Mouse (Mus musculus) small intestine, adult 2 months (tissue): ENCODE measurements around the gene Csrnp1. TPM values are rescaled to one million over a fixed set of nuclear protein-coding genes. Genes with fewer than 3 reads are reported as not detected.
"Not testable (repeated sequence)": the region's sequence is repeated elsewhere in the genome, so short reads cannot be mapped to it uniquely, and the experiment has no call there.

Source experiments
- H3K27ac ChIP-seq: fragments of 200-500 bp; 2 replicates; pipeline ENCODE4 v1.5.1; 2012; ENCODE audit warnings: low read depth, low read length, control low read depth, inconsistent platforms; ENCODE audit not compliant: insufficient read depth
- H3K27me3 ChIP-seq: fragments of 200-500 bp; 2 replicates; pipeline ENCODE4 v1.6.1; 2012; ENCODE audit warnings: mild to moderate bottlenecking, moderate library complexity, low read length, inconsistent platforms; ENCODE audit not compliant: control insufficient read depth, insufficient read depth
- H3K36me3 ChIP-seq: fragments of 200-500 bp; 2 replicates; pipeline ENCODE4 v1.6.1; 2012; ENCODE audit warnings: mild to moderate bottlenecking, low read length, control low read depth, inconsistent platforms; ENCODE audit not compliant: control insufficient read depth, insufficient read depth
- H3K4me1 ChIP-seq: fragments of 200-500 bp; 2 replicates; pipeline ENCODE4 v1.6.1; 2012; ENCODE audit warnings: low read length, inconsistent platforms, mixed read lengths; ENCODE audit not compliant: control insufficient read depth, insufficient read depth, insufficient read length
- H3K4me3 ChIP-seq: fragments of 200-500 bp; 2 replicates; pipeline ENCODE4 v1.5.1; 2012; ENCODE audit warnings: low read depth, mild to moderate bottlenecking, control low read depth, inconsistent platforms, low read length, moderate library complexity
- CTCF ChIP-seq: fragments of 200-500 bp; IDR thresholded peaks from 2 replicates; pipeline ENCODE4 v1.5.1; 2012; ENCODE audit warnings: low read depth, mild to moderate bottlenecking, control low read depth, inconsistent platforms, low read length, moderate library complexity, mixed read lengths; ENCODE audit not compliant: insufficient replicate concordance, insufficient read length; ENCODE audit errors: extremely low read depth
- POLR2A ChIP-seq: fragments of 200-500 bp; IDR thresholded peaks from 2 replicates; pipeline ENCODE4 v1.6.1; 2012; ENCODE audit warnings: low read depth, mild to moderate bottlenecking, control low read depth, inconsistent platforms, low read length, moderate library complexity
- WGBS: fragments of 180-500 bp; shearing (Covaris S2); methylation state at CpG from one replicate; pipeline ENCODE4 v1.1.7; 2018; 5-methylcytosine and 5-hydroxymethylcytosine counted together
- polyA plus RNA-seq: library from polyadenylated mRNA; depleted of rRNA; stranded (reverse); fragments of >200 nt; gene quantifications from 2 replicates; pipeline ENCODE4 v1.2.3, GENCODE M21; 2012

The Csrnp1 gene
- polyA plus RNA-seq, 1 experiment: 28.3 TPM

DNA sequence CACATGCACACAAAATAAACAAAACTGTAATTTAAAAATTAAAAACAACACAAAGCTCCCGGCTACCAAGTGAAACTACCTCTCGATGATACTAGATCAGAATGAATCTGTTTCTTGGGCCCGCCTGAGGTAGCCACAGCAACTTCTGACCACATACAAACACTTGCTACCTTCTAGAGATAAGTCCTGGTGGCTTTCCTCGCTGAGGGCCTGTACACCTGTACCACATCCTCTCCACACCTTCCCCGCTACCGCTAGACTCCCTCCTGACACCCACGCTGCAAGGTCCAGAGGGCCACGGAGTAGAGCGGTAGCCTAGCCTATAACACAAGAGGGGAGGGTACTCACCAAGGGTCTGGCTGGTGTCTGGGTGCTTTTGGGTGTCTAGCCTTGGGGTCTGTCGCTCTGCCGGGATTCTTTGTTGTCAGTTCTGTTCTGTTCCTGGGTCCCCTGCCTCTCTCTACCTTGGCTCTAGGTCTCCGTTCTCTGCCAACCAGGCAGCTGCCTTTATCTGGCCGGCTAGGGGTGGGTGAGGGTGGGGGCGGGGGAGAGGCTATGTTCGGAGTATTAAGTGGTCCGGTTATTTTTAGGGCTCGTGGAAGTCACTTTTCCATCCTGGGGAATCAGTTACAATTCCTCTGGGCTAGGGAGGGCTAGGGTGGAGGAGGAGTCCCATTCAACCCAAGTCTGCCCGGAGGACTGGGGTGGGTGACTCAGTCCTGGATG lies 38.8 kb upstream of the Csrnp1 start, which contains the start of gene Xirp1:
Gene Xirp1, minus strand, starts transcription at position 513 of the 726 bp plus-strand sequence.
- Histone ChIP-seq H3K4me1 (no peaks in the 10 kb centered on the region), H3K4me3 (no peak within 1 kb of the TSS), H3K27me3 (no peaks in the 10 kb centered on the region), H3K27ac (no peak within 1 kb of the TSS), H3K36me3 (no peaks in the 10 kb centered on the region)
- TF ChIP-seq POLR2A (no peak), CTCF (no peak)
- WGBS: 79% methylated on average over 18 of the region's 18 CpGs

GRCm38 (mm10) chr9:120021164-120021563 lies 36.7 kb upstream of the Csrnp1 start:
- Histone ChIP-seq H3K27me3 (no peaks in the 10 kb centered on the region), H3K27ac (no peak overlapping the region), H3K36me3 (no peaks in the 10 kb centered on the region), H3K4me1 (no peaks in the 10 kb centered on the region), H3K4me3 (no peak overlapping the region)
- WGBS: 59% methylated on average over 5 of the region's 5 CpGs
- TF ChIP-seq POLR2A (no peak), CTCF (no peak)

DNA sequence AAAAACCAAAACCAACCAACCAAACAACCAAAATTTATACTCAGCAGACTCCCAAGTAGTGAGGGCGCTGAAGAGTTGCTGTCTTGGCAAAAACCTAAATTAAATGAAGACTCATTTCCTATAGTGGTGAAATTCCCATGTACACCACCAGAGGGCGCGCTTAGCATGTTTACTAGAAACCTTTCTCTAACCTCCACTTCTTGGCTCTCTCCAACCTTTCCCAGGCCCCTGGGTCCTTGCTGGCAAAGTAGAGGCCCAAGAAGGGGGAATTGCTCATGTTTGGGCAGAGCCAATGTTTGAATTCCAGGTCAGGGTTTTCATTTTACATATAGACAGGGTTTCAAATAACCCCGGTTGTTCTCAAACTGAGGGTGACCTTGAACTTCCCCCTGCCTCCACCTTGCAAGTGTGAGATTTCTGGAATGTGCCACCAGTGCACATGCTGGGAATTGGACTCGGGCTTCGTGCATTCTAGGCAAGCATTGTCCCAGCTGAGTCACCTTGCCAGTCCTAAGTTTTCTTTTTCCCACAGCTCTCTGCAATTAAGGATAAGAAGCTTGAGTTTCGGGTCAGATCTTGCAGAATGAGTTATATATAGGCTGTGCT lies 35.9 kb upstream of the Csrnp1 start:
- no peaks in the 10 kb centered on the region for H3K27me3 ChIP-seq
- H3K4me3 ChIP-seq: no peak overlapping the region
- H3K36me3 ChIP-seq: no peaks in the 10 kb centered on the region
- no peak for TF ChIP-seq POLR2A
- peak; percentile 69; the same call in 1 of the 2 replicates for TF ChIP-seq CTCF
- 30% methylated on average over 7 of the region's 7 CpGs for WGBS
- H3K4me1 ChIP-seq: no peaks in the 10 kb centered on the region
- H3K27ac ChIP-seq: no peak overlapping the region

DNA sequence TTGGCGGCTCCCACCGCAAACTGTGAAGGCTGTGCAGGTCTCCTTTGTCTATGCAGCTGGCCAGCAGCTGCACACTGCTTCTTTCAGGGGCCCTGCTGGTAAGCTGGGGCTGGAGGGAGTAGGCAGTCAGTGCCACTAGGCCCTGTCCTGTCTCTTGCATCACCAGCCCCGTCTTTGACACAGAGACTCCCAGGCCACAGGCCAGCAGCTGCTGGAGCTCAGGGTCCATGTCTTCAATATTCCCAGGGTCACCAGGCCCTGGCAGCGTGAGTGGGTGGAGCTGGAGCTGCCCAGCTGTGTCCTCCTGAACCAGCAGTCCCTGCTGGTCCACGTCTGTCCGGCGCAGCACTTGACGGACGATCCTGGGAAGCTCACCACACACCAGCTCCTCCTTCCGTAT lies 32.5 kb upstream of the Csrnp1 start:
- H3K27me3 ChIP-seq: no peaks in the 10 kb centered on the region
- TF ChIP-seq POLR2A: no peak
- no peak for TF ChIP-seq CTCF
- H3K36me3 ChIP-seq: no peaks in the 10 kb centered on the region
- H3K27ac ChIP-seq: no peak overlapping the region
- no peak overlapping the region for H3K4me3 ChIP-seq
- H3K4me1 ChIP-seq: no peaks in the 10 kb centered on the region
- 83% methylated on average over 10 of the region's 10 CpGs for WGBS

DNA sequence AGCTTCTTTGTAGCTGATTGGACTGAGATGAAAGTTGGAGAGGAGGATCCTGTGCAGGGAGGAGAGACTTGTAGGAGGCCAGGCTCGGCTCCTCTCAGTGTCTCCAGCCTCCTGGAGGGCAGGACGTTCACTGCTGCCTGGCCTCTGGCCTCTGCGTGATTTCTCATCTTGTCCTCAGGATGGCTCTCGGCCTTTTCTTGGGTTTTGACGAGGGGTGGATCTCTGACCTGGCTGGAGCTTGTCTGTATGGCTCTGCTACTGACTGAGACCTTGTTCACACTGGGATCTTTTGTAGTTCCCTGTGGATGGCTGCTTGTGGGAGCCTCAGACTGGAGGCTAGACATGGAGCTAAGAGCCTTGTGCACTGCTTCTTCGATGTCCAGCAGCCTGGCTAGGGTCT lies 30.4 kb upstream of the Csrnp1 start:
- Histone ChIP-seq H3K4me3 (no peak overlapping the region), H3K4me1 (peaks cover 3% of the 10 kb centered on the region; the same call in 1 of the 2 replicates), H3K27ac (no peak overlapping the region), H3K27me3 (no peaks in the 10 kb centered on the region), H3K36me3 (no peaks in the 10 kb centered on the region)
- 89% methylated on average over 6 of the region's 6 CpGs for WGBS
- TF ChIP-seq POLR2A: no peak
- no peak for TF ChIP-seq CTCF

DNA sequence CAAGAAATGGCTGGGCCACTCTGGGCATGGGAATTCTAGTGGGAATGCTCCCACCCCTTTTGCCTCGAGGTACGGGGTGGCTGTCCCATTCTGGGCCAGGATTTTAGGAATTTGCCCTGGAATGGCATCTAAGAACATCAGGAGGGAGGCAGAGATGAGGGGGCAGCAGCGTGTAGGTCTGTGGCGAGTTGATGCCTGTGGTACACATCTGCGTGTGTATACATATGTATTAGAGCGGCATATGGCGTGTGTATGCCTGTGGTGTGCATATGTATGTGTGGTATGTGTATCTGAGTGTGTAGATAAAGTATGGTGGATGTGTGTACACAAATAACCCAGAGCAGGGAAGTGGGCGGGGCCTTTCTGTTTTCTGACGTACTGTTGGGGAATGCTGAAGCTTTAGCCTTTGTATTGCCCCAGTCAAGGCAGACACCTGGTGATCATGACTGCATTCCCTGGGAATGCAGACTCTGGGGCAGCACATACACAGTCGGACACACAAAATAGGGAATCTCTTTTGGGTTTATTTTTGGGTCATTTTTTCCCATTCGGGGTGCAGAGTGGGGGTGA lies 28.9 kb upstream of the Csrnp1 start:
- Histone ChIP-seq H3K4me3 (no peak overlapping the region), H3K4me1 (peaks cover 3% of the 10 kb centered on the region; the same call in 1 of the 2 replicates), H3K36me3 (no peaks in the 10 kb centered on the region), H3K27me3 (no peaks in the 10 kb centered on the region), H3K27ac (no peak overlapping the region)
- WGBS: 67% methylated on average over 11 of the region's 11 CpGs
- TF ChIP-seq CTCF: no peak
- TF ChIP-seq POLR2A: no peak

DNA sequence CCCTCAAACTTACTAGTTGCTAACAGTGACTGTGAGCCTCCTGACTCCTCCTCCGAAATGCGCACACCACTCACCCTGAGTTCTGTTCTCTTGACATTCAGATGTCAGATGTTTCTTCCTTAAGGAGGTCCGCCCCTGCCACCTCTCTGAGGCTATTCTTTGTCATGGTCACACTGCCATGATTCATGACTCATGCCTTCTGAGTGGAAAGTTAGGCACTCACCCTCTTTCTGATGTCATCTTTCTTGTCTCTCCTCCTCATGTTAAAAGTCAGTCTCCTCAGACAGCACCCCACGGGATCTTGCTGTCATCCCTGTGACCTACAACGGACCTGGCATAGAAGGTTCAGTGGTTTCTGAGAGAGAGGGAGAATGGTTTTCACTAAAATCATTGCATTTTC lies 28.3 kb upstream of the Csrnp1 start:
- 90% methylated on average over 5 of the region's 5 CpGs for WGBS
- H3K4me1 ChIP-seq: peaks cover 3% of the 10 kb centered on the region; the same call in 1 of the 2 replicates
- no peaks in the 10 kb centered on the region for H3K36me3 ChIP-seq
- H3K4me3 ChIP-seq: no peak overlapping the region
- H3K27me3 ChIP-seq: no peaks in the 10 kb centered on the region
- H3K27ac ChIP-seq: no peak overlapping the region
- TF ChIP-seq CTCF (no peak), POLR2A (no peak)

DNA sequence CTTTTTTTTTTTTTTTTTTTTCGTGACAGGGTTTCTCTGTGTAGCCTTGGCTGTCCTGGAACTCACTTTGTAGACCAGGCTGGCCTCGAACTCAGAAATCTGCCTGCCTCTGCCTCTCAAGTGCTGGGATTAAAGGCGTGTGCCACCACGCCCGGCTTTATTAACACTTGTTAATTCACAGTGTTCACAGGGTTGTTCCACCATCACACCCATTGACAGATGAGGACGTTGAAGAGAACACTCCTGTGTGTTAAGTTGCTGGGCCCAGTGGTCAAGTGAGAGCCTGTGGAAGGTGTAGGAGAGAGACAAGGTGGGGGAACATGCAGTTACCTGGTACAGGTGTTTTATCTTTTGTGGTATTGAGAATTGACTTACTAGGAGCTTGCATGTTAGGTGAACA lies 27.7 kb upstream of the Csrnp1 start:
- 63% methylated on average over 6 of the region's 6 CpGs for WGBS
- not testable (repeated sequence) for H3K27ac ChIP-seq, H3K27me3 ChIP-seq, H3K4me3 ChIP-seq, H3K4me1 ChIP-seq, H3K36me3 ChIP-seq
